ENCODE assay signal across 11 mouse cellular contexts in genomic region chr13:44535441-44535840, GRCm38 (mm10).
A peak's percentile ranks its signal among the peaks of the same experiment; 100 is the strongest.
DNase-seq lines count a peak whose midpoint lies in the region; ATAC-seq lines count a peak whose summit lies in the region.
"Had no signal": no experiment of that assay in that cellular context is flagged by ENCODE, and none has a peak within 500 bp of the region (broad histone marks: within the 10 kb centered on the region; RNA-seq: fewer than 3 reads in every experiment).

No protein-coding gene starts in this region.

- no peaks in the 10 kb centered on the region for H3K36me3 ChIP-seq in heart, embryonic 10.5 days
- no peaks in the 10 kb centered on the region for H3K36me3 ChIP-seq in limb, embryonic 10.5 days
- H3K36me3 ChIP-seq in hindbrain, embryonic 16.5 days (ENCODE audit: control insufficient read depth, insufficient read depth, low read length): no peaks in the 10 kb centered on the region
- H3K36me3 ChIP-seq: embryonic facial prominence, embryonic 15.5 days; heart, embryonic 15.5 days; limb, embryonic 12.5 days had no signal

- ATAC-seq in hindbrain, embryonic 16.5 days: no peak

- H3K27me3 ChIP-seq in heart, embryonic 10.5 days (ENCODE audit: insufficient read depth, poor library complexity, severe bottlenecking): no peaks in the 10 kb centered on the region
- H3K27me3 ChIP-seq in limb, embryonic 10.5 days (ENCODE audit: low read depth, poor library complexity, severe bottlenecking): no peaks in the 10 kb centered on the region
- H3K27me3 ChIP-seq in hindbrain, embryonic 16.5 days (replicated peaks; ENCODE audit: control insufficient read depth, insufficient read depth, low read length): no peaks in the 10 kb centered on the region
- H3K27me3 ChIP-seq: embryonic facial prominence, embryonic 15.5 days; heart, embryonic 15.5 days; limb, embryonic 12.5 days had no signal

- H3K4me2 ChIP-seq in hindbrain, embryonic 16.5 days (ENCODE audit: low read length): no peak overlapping the region
- H3K4me2 ChIP-seq: embryonic facial prominence, embryonic 15.5 days; heart, embryonic 15.5 days; limb, embryonic 12.5 days had no signal

- H3K4me3 ChIP-seq in heart, embryonic 10.5 days: no peak overlapping the region
- H3K4me3 ChIP-seq in limb, embryonic 10.5 days: no peak overlapping the region
- H3K4me3 ChIP-seq in hindbrain, embryonic 16.5 days (ENCODE audit: low read length): no peak overlapping the region
- H3K4me3 ChIP-seq: embryonic facial prominence, embryonic 15.5 days; heart, embryonic 15.5 days; limb, embryonic 12.5 days had no signal

- intact Hi-C loops in left cerebral cortex, postnatal 25 days (cut with DNase I): no loop called here

- WGBS in heart, embryonic 10.5 days: 84% methylated on average over 18 of the region's 18 CpGs
- 71% methylated on average over 18 of the region's 18 CpGs for WGBS in limb, embryonic 10.5 days
- 84% methylated on average over 18 of the region's 18 CpGs for WGBS in hindbrain, embryonic 16.5 days

- H3K4me1 ChIP-seq in heart, embryonic 10.5 days: no peaks in the 10 kb centered on the region
- peaks cover 9% of the 10 kb centered on the region for H3K4me1 ChIP-seq in limb, embryonic 10.5 days
- no peaks in the 10 kb centered on the region for H3K4me1 ChIP-seq in hindbrain, embryonic 16.5 days (ENCODE audit: control insufficient read depth, insufficient read depth, low read depth, low read length)
- H3K4me1 ChIP-seq: heart, embryonic 15.5 days had no signal

- no peak overlapping the region for H3K27ac ChIP-seq in heart, embryonic 10.5 days
- peak overlapping the region; percentile 50; the same call in 1 of the 2 replicates for H3K27ac ChIP-seq in limb, embryonic 10.5 days
- no peak overlapping the region for H3K27ac ChIP-seq in hindbrain, embryonic 16.5 days (ENCODE audit: low read depth, low read length)
- H3K27ac ChIP-seq: embryonic facial prominence, embryonic 15.5 days; heart, embryonic 15.5 days; limb, embryonic 12.5 days had no signal

- DNase-seq in heart, adult 11 months: peak; percentile 94
- no peak for DNase-seq in heart, embryonic 10.5 days (ENCODE audit: low spot score)
- peak; percentile 32 to 34 for DNase-seq in CD8-positive naive resting alpha-beta T cell, adult 2 months (ENCODE audit: low read depth in 2 of 2, low spot score in 2 of 2)
- DNase-seq in limb, embryonic 10.5 days (ENCODE audit: low spot score): peak; percentile 38
- DNase-seq in spleen, adult 12 weeks (ENCODE audit: low spot score): peak; percentile 39
- no peak for DNase-seq in left cerebral cortex, postnatal 25 days (ENCODE audit: low spot score in 2 of 2)
- DNase-seq in layer of hippocampus, adult 8-10 months (ENCODE audit: low spot score in 2 of 2): no peak

- no peaks in the 10 kb centered on the region for H3K9me3 ChIP-seq in heart, embryonic 10.5 days
- no peaks in the 10 kb centered on the region for H3K9me3 ChIP-seq in limb, embryonic 10.5 days (replicated peaks)
- H3K9me3 ChIP-seq in hindbrain, embryonic 16.5 days (ENCODE audit: control insufficient read depth, low read length): no peaks in the 10 kb centered on the region
- H3K9me3 ChIP-seq: embryonic facial prominence, embryonic 15.5 days; heart, embryonic 15.5 days had no signal

- no peak overlapping the region for H3K9ac ChIP-seq in hindbrain, embryonic 16.5 days (ENCODE audit: low read depth, low read length)
- H3K9ac ChIP-seq: embryonic facial prominence, embryonic 15.5 days; heart, embryonic 15.5 days; limb, embryonic 12.5 days had no signal

Comparison
In these comparisons a context has a peak if more than half of its experiments do, and no peak if none do; other contexts are left out.
1. DNase-seq: peak in heart, adult 11 months (single experiment), CD8-positive naive resting alpha-beta T cell, adult 2 months (2 of 2), limb, embryonic 10.5 days (single experiment) and spleen, adult 12 weeks (single experiment); none in heart, embryonic 10.5 days (single experiment), left cerebral cortex, postnatal 25 days (0 of 2) and layer of hippocampus, adult 8-10 months (0 of 2).